Mouse (Mus musculus): ENCODE measurements at regions not wholly inside any gene's neighbourhood (a gene's known extent, or its start where the extent isn't known, plus 50 kb on each side); places are given as distances from the start of the nearest gene placed in this dataset.

- ATAC-seq (ENCODE audit: low TSS enrichment) = no peak
These were observed 926.3 kb downstream of the 4930447A16Rik start for GRCm38 (mm10) chr15:38351701-38352100.

GRCm38 (mm10) chr15:38353371-38353770 is 928.0 kb downstream of the 4930447A16Rik start:
- ATAC-seq (ENCODE audit: low TSS enrichment) = no peak

- ATAC-seq (ENCODE audit: low TSS enrichment) = no peak
These were observed 933.7 kb downstream of the 4930447A16Rik start for GRCm38 (mm10) chr15:38359053-38359452.

- ATAC-seq (ENCODE audit: low TSS enrichment) = no peak
These were observed 938.2 kb downstream of the 4930447A16Rik start for GRCm38 (mm10) chr15:38363522-38363921.

GRCm38 (mm10) chr15:38364014-38364413 is 938.7 kb downstream of the 4930447A16Rik start:
- ATAC-seq (ENCODE audit: low TSS enrichment) = no peak

GRCm38 (mm10) chr15:38367643-38368042 is 942.3 kb downstream of the 4930447A16Rik start:
- no peak for ATAC-seq (ENCODE audit: low TSS enrichment)

GRCm38 (mm10) chr15:38368291-38368690 is 942.9 kb downstream of the 4930447A16Rik start:
- ATAC-seq (ENCODE audit: low TSS enrichment) = no peak

- no peak for ATAC-seq (ENCODE audit: low TSS enrichment)
These were observed 946.2 kb downstream of the 4930447A16Rik start for GRCm38 (mm10) chr15:38371404-38372090.

- peak; percentile 87 for ATAC-seq (ENCODE audit: low TSS enrichment)
These were observed 948.4 kb downstream of the 4930447A16Rik start for GRCm38 (mm10) chr15:38373797-38374196.

GRCm38 (mm10) chr15:38374786-38375185 is 949.4 kb downstream of the 4930447A16Rik start:
- no peak for ATAC-seq (ENCODE audit: low TSS enrichment)

GRCm38 (mm10) chr15:38378106-38378505 is 952.8 kb downstream of the 4930447A16Rik start:
- no peak for ATAC-seq (ENCODE audit: low TSS enrichment)

GRCm38 (mm10) chr15:38387617-38388016 is 962.3 kb downstream of the 4930447A16Rik start:
- no peak for ATAC-seq (ENCODE audit: low TSS enrichment)

GRCm38 (mm10) chr15:38388436-38388835 is 963.1 kb downstream of the 4930447A16Rik start:
- no peak for ATAC-seq (ENCODE audit: low TSS enrichment)

GRCm38 (mm10) chr15:38390450-38390849 is 965.1 kb downstream of the 4930447A16Rik start:
- no peak for ATAC-seq (ENCODE audit: low TSS enrichment)

GRCm38 (mm10) chr15:38391420-38391819 is 966.1 kb downstream of the 4930447A16Rik start:
- no peak for ATAC-seq (ENCODE audit: low TSS enrichment)

- ATAC-seq (ENCODE audit: low TSS enrichment) = no peak
These were observed 966.5 kb downstream of the 4930447A16Rik start for GRCm38 (mm10) chr15:38391860-38392259.

GRCm38 (mm10) chr15:38392441-38393149 is 967.2 kb downstream of the 4930447A16Rik start:
- no peak for ATAC-seq (ENCODE audit: low TSS enrichment)

GRCm38 (mm10) chr15:38398852-38399251 is 973.5 kb downstream of the 4930447A16Rik start:
- no peak for ATAC-seq (ENCODE audit: low TSS enrichment)

GRCm38 (mm10) chr15:38402762-38403161 is 977.4 kb downstream of the 4930447A16Rik start:
- ATAC-seq (ENCODE audit: low TSS enrichment) = no peak

GRCm38 (mm10) chr15:38403760-38404375 is 978.5 kb downstream of the 4930447A16Rik start:
- ATAC-seq (ENCODE audit: low TSS enrichment) = no peak

- ATAC-seq (ENCODE audit: low TSS enrichment) = peak; percentile 82
These were observed 981.0 kb downstream of the 4930447A16Rik start for GRCm38 (mm10) chr15:38406114-38406960.

GRCm38 (mm10) chr15:38407476-38407875 is 982.1 kb downstream of the 4930447A16Rik start:
- ATAC-seq (ENCODE audit: low TSS enrichment) = peak; percentile 32; the same call in 1 of the 2 replicates

All from frontal cortex, adult (tissue).